Mouse (Mus musculus) myocyte (in vitro differentiated cells): ENCODE results near the gene Rmi2.

Experiments
- MAX ChIP-seq: IDR thresholded peaks from one replicate; pipeline ENCODE4 v1.6.1; 2011; ENCODE audit warnings: low read depth, mild to moderate bottlenecking, control low read depth
- POLR2A ChIP-seq: IDR thresholded peaks from one replicate; pipeline ENCODE4 v1.6.1; 2011; ENCODE audit warnings: low read depth, mild to moderate bottlenecking, control low read depth, moderate library complexity; ENCODE audit not compliant: insufficient read length
- TCF3 ChIP-seq: IDR thresholded peaks from one replicate; pipeline ENCODE4 v1.6.1; 2011; ENCODE audit warnings: low read depth, control low read depth; ENCODE audit not compliant: insufficient read length

GRCm38 (mm10) chr16:10810376-10810775 lies 24.5 kb upstream of the Rmi2 start:
- TF ChIP-seq MAX (no peak), TCF3 (no peak), POLR2A (no peak)
